Mouse (Mus musculus): Measurements from ENCODE around the gene Rpl37. TPM values are rescaled to one million over a fixed set of nuclear protein-coding genes. Genes with fewer than 3 reads are reported as not detected.

The Rpl37 gene
- polyA plus RNA-seq, 1 experiment from 2014 or later, result 412 TPM

DNA sequence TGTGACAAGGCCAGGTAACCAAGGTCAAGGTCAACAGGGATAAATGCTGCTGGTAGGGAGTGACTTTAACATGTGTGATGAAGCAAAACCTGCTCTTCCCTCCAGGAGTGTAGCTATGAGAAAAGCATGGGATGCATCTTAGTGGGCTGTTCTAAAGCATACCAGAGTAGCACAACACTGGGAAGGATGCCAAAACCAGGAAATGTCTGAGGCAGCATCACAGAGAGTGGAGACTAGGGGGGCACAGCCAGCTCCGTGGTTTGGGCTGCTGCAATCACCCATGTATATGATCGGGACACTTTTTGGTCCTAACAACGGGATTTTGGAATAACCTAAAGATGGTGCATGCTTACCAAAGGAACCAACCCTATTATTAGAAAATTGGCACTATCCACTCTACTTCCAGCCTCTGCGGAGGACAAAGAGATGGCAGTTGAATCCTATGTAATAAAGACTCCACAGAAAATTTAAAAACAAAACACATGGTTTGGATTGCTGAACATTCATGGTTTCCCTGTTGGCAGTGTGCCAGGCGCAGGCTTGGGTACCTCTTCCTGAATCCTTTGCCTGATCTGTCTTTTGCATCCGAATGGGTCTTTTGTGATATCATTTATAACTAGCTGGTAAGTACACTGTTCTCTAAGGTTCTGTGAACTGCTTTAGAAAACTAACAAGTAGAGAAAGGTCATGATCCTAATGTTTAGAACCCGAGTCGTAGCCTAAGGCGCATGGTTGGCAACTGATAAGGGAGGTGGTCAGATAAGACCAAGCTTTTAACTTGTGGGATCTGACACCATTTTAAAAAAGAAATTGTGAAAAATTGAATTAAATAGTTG lies 21.8 kb downstream of the Rpl37 start:
- Histone ChIP-seq H3K4me3 (ENCODE audit: low read depth, low read length) (no peak overlapping the region), H3K4me2 (ENCODE audit: low read depth, low read length) (peak overlapping the region; percentile 11; the same call in 1 of the 2 replicates), H3K9ac (replicated peaks) (no peak overlapping the region), H3K4me1 (ENCODE audit: insufficient read depth) (peaks cover 32% of the 10 kb centered on the region), H3K36me3 (replicated peaks; ENCODE audit: insufficient read depth, low read length) (no peaks in the 10 kb centered on the region), H3K9me3 (ENCODE audit: low read length) (no peaks in the 10 kb centered on the region), H3K27me3 (ENCODE audit: insufficient read depth, low read length) (no peaks in the 10 kb centered on the region), H3K27ac (ENCODE audit: low read depth) (peak overlapping the region; percentile 11)
- 48% methylated on average over 9 of the region's 9 CpGs for WGBS (ENCODE audit: insufficient replicate concordance)
- DNase-seq, result no peak
- ATAC-seq, result no peak
- TF ChIP-seq CTCF (IDR thresholded peaks at IDR 0.05; ENCODE audit: low read depth) (no peak), EP300 (IDR thresholded peaks at IDR 0.05; ENCODE audit: low read depth) (peak; percentile 91)

GRCm38 (mm10) chr15:5139366-5139765 lies 22.9 kb downstream of the Rpl37 start:
- Histone ChIP-seq H3K36me3 (replicated peaks; ENCODE audit: insufficient read depth, low read length) (no peaks in the 10 kb centered on the region), H3K4me3 (ENCODE audit: low read depth, low read length) (no peak overlapping the region), H3K9me3 (ENCODE audit: low read length) (no peaks in the 10 kb centered on the region), H3K4me2 (ENCODE audit: low read depth, low read length) (peak overlapping the region; percentile 49), H3K27me3 (ENCODE audit: insufficient read depth, low read length) (no peaks in the 10 kb centered on the region), H3K4me1 (ENCODE audit: insufficient read depth) (peaks cover 29% of the 10 kb centered on the region), H3K9ac (replicated peaks) (no peak overlapping the region), H3K27ac (ENCODE audit: low read depth) (peak overlapping the region; percentile 79)
- no peak for ATAC-seq
- TF ChIP-seq EP300 (IDR thresholded peaks at IDR 0.05; ENCODE audit: low read depth) (no peak), CTCF (IDR thresholded peaks at IDR 0.05; ENCODE audit: low read depth) (no peak)
- no peak for DNase-seq
- WGBS (ENCODE audit: insufficient replicate concordance), result 51% methylated on average over 2 of the region's 2 CpGs

DNA sequence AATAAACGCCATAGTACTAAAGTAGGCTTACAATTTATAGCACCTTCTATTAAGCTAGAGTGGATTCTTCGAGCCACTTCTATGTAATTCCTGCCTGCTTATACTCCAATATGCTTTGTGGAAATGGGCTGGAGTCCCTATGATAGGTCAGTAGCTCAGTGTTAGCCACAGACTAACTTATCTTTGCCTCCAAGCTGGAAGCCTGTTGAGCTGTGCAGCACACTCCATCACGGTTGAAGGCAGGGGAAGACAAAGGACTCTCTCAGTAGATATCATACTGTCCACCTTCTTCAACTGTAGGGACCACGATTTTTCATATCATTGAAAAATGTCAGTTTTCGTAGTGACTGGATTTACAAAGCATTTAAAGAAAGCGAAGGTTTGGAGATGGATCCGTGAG lies 23.4 kb downstream of the Rpl37 start:
- Histone ChIP-seq H3K4me3 (ENCODE audit: low read depth, low read length) (no peak overlapping the region), H3K4me1 (ENCODE audit: insufficient read depth) (peaks cover 32% of the 10 kb centered on the region), H3K4me2 (ENCODE audit: low read depth, low read length) (peak overlapping the region; percentile 49), H3K27me3 (ENCODE audit: insufficient read depth, low read length) (no peaks in the 10 kb centered on the region), H3K9ac (replicated peaks) (no peak overlapping the region), H3K27ac (ENCODE audit: low read depth) (peak overlapping the region; percentile 79), H3K36me3 (replicated peaks; ENCODE audit: insufficient read depth, low read length) (no peaks in the 10 kb centered on the region), H3K9me3 (ENCODE audit: low read length) (no peaks in the 10 kb centered on the region)
- WGBS (ENCODE audit: insufficient replicate concordance), result 56% methylated on average over 7 of the region's 7 CpGs
- no peak for DNase-seq
- ATAC-seq, result peak; percentile 81
- TF ChIP-seq CTCF (IDR thresholded peaks at IDR 0.05; ENCODE audit: low read depth) (no peak), EP300 (IDR thresholded peaks at IDR 0.05; ENCODE audit: low read depth) (peak; percentile 65; the same call in 1 of the 2 replicates)

DNA sequence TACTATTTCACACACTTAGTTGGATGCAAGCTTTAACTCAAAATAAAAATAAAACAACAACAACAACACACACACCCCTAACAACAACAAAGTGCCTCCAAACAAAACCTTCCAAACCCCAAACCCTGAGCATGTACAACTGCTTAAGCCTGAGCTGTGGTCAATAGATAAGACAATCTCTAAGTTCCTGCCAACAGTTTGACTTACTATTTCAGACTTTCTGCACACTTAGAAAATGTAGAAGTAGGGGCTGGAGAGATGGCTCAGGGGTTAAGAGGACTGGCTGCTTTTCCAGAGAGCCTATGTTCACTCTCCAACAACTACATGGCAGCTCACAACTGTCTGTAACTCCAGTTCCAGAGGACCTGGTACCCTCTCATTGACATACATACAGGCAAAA lies 23.9 kb downstream of the Rpl37 start:
- no peak overlapping the region for H3K4me3 ChIP-seq (ENCODE audit: low read depth, low read length)
- no peaks in the 10 kb centered on the region for H3K36me3 ChIP-seq (replicated peaks; ENCODE audit: insufficient read depth, low read length)
- H3K4me2 ChIP-seq (ENCODE audit: low read depth, low read length), result peak overlapping the region; percentile 49
- H3K4me1 ChIP-seq (ENCODE audit: insufficient read depth), result peaks cover 37% of the 10 kb centered on the region
- TF ChIP-seq EP300 (IDR thresholded peaks at IDR 0.05; ENCODE audit: low read depth) (peak; percentile 93), CTCF (IDR thresholded peaks at IDR 0.05; ENCODE audit: low read depth) (no peak)
- peak; percentile 69 for ATAC-seq
- peak overlapping the region; percentile 79 for H3K27ac ChIP-seq (ENCODE audit: low read depth)
- no peaks in the 10 kb centered on the region for H3K9me3 ChIP-seq (ENCODE audit: low read length)
- no peaks in the 10 kb centered on the region for H3K27me3 ChIP-seq (ENCODE audit: insufficient read depth, low read length)
- no peak for DNase-seq
- H3K9ac ChIP-seq (replicated peaks), result no peak overlapping the region

GRCm38 (mm10) chr15:5142047-5142446 lies 25.6 kb downstream of the Rpl37 start:
- Histone ChIP-seq H3K27me3 (ENCODE audit: insufficient read depth, low read length) (no peaks in the 10 kb centered on the region), H3K36me3 (replicated peaks; ENCODE audit: insufficient read depth, low read length) (no peaks in the 10 kb centered on the region), H3K9ac (replicated peaks) (no peak overlapping the region; the same call in 1 of the 2 replicates), H3K9me3 (ENCODE audit: low read length) (no peaks in the 10 kb centered on the region), H3K4me3 (ENCODE audit: low read depth, low read length) (no peak overlapping the region), H3K4me2 (ENCODE audit: low read depth, low read length) (peak overlapping the region; percentile 43; the same call in 1 of the 2 replicates), H3K4me1 (ENCODE audit: insufficient read depth) (peaks cover 41% of the 10 kb centered on the region), H3K27ac (ENCODE audit: low read depth) (peak overlapping the region; percentile 78)
- ATAC-seq (no peak), DNase-seq (no peak)
- WGBS (ENCODE audit: insufficient replicate concordance), result 42% methylated on average over 5 of the region's 5 CpGs
- no peak for TF ChIP-seq EP300 (IDR thresholded peaks at IDR 0.05; ENCODE audit: low read depth)
- no peak for TF ChIP-seq CTCF (IDR thresholded peaks at IDR 0.05; ENCODE audit: low read depth)

DNA sequence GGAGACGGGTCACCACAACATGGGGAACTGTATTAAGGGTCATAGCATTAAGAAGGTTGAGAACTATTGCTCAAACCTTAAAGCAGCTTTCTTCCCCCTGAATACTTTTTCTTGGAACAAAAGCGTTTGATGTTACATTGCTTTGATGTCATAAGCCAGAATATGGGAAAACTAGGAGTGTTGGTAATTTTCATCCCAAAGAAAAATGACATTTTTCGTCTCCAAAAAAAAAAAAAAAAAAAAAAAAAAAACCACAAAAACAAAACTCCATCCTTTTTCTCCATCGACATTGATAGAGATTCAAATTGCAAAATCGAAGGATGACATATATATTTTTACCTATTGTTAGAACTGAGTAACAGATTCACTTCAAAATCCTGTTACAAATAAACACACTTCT lies 26.3 kb downstream of the Rpl37 start:
- H3K27ac ChIP-seq (ENCODE audit: low read depth), result peak overlapping the region; percentile 81; the same call in 1 of the 2 replicates
- H3K4me1 ChIP-seq (ENCODE audit: insufficient read depth), result peaks cover 39% of the 10 kb centered on the region
- no peak overlapping the region for H3K9ac ChIP-seq (replicated peaks)
- H3K36me3 ChIP-seq (replicated peaks; ENCODE audit: insufficient read depth, low read length), result no peaks in the 10 kb centered on the region
- WGBS (ENCODE audit: insufficient replicate concordance), result 58% methylated on average over 5 of the region's 5 CpGs
- H3K4me3 ChIP-seq (ENCODE audit: low read depth, low read length), result no peak overlapping the region; the same call in 1 of the 2 replicates
- no peak for DNase-seq
- H3K4me2 ChIP-seq (ENCODE audit: low read depth, low read length), result no peak overlapping the region
- no peak for ATAC-seq
- TF ChIP-seq EP300 (IDR thresholded peaks at IDR 0.05; ENCODE audit: low read depth) (no peak), CTCF (IDR thresholded peaks at IDR 0.05; ENCODE audit: low read depth) (no peak)
- H3K9me3 ChIP-seq (ENCODE audit: low read length), result no peaks in the 10 kb centered on the region
- H3K27me3 ChIP-seq (ENCODE audit: insufficient read depth, low read length), result no peaks in the 10 kb centered on the region
